Mouse (Mus musculus) v-Abl transformed pro-B cells (cell line): ENCODE data around the gene Tmem44.

Experiments
- in situ Hi-C, 2 experiments: fragments of 400-800 bp; cut with MboI; formaldehyde crosslinking; loops; one replicate each; pipeline ENCODE4 v1.15.1; 2025; ENCODE audit not compliant: unreplicated experiment in 2 of 2

The Tmem44 gene

GRCm38 (mm10) chr16:30505311-30506031, 45.2 kb downstream of the Tmem44 start:
- in situ Hi-C loops, result loop anchor here in 1 of 2 experiments (25.0 kb wide), 1 partner anchor 868 kb away; no protein-coding TSS in a partner anchor

GRCm38 (mm10) chr16:30504856-30505255, 45.8 kb downstream of the Tmem44 start:
- in situ Hi-C loops, result loop anchor here (5.0 to 25.0 kb wide), 3 partner anchors 58 to 868 kb away; no protein-coding TSS in a partner anchor

- in situ Hi-C loops, result loop anchor here (5.0 to 25.0 kb wide), 3 partner anchors 57 to 867 kb away; no protein-coding TSS in a partner anchor
These were observed 46.7 kb downstream of the Tmem44 start for GRCm38 (mm10) chr16:30503958-30504357.

DNA sequence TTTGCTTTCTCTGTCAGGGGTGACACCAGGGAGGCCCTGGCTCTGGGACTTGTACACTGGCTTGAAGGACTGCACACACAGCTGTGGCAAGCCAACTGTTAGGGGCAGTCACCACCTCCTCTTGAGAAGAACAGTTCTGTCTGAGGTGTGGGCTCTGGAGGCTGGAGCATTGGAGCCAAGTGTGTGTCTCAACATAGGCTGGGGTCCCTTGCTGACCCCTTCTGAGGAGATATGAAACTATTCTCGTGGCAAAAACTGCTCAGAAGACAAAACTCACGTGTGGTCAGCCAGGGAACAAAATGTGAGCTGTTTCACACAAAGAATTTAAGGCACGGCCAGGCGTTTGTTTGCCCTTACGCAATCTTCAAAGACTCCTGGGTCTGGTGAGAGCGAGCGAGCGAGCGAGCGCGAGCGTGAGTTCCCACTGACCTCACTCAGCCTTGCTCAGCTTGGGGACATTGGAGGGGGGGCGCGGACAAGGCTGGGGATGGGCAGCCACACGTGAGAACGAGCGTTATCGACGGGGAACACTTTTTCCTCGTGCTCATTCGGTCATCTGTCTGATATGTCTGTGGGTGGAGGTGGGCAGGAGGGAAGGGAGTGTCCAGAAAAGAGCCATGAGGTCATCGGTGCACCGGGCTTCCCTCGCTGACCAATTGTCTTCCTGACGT, 48.3 kb downstream of the Tmem44 start:
- in situ Hi-C loops, result loop anchor here (5.0 to 25.0 kb wide), 3 partner anchors 55 to 865 kb away; no protein-coding TSS in a partner anchor

GRCm38 (mm10) chr16:30501621-30502020, 49.0 kb downstream of the Tmem44 start:
- in situ Hi-C loops, result loop anchor here (5.0 to 25.0 kb wide), 3 partner anchors 54 to 864 kb away; no protein-coding TSS in a partner anchor

GRCm38 (mm10) chr16:30500223-30500622, 50.4 kb downstream of the Tmem44 start:
- in situ Hi-C loops, result loop anchor here (5.0 to 25.0 kb wide), 3 partner anchors 53 to 863 kb away; no protein-coding TSS in a partner anchor

DNA sequence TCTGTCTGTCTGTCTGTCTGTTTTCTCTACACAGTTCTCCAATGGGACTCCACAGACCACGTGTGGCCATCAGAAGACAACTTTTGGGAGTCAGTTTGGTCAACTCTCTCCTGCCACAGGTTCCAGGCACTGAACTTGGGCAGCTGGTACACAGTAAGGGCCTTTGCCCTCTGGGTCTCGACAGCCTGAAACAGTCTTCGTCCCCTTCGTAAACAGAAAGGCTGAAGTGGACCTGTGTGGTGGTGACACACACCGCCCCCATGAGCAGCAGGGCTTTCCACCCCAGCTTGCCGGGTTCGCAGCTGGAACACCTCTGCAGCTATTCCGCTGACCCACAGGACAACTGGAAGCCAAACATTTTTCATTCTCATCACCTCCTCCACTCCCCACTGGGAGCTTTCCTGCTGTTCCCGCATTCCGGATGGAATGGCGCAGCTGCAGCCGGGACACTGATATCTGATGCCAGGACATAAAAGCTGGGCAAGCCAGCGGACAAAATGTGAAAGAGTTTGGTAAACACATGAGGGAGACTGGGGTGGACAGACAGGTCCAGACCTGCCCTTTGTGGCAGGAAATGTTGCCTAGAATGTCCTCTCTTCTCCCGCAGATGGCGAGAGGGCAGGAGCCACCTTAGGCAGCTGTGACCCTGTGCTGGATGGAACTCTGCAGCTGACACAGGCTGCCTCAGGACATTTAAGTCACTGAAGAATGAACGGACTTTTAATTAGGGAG, 51.4 kb downstream of the Tmem44 start:
- in situ Hi-C loops, result no loop called here

DNA sequence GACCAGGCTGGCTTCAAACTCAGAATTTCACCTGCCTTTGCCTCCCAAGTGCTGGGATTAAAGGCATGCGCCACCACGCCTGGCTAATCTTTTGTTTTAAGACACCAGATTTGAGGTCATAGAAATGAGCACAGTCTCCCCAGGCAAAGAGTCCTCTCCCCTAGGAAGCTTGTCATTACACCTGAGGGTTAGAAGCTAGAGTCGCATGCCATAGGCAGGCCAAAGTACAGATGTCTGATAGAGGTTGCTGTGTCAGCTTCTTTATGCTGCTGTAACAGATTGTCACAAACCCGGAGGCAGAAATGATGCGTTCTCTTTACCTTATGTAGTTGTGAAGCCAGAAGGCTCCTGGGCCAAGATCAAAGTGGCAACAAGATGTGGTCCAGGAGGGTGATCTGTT, 53.3 kb downstream of the Tmem44 start:
- in situ Hi-C loops, result no loop called here

- in situ Hi-C loops, result no loop called here
These were observed 55.8 kb downstream of the Tmem44 start for GRCm38 (mm10) chr16:30494883-30495282.

DNA sequence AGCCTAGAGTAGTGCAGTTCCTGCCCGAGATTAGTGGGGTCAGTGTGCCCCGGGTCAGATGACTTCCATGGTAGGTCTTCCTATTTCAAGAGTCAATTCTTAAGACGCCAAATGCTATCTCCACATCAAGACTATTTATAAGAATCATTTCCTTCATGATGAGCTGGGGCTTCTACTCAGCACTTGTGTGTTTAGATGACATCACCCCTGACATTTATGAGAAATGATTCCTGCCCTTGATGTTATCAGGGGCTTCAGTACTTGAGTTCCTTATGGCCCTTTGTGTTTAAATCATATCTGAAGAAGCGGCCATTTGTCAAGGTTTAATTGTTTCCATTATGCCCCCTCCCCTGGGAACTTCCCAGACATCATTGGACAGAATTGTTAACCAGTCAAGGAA, 58.9 kb downstream of the Tmem44 start:
- in situ Hi-C loops, result no loop called here

- in situ Hi-C loops, result no loop called here
These were observed 59.9 kb downstream of the Tmem44 start for GRCm38 (mm10) chr16:30490791-30491190.

- in situ Hi-C loops, result no loop called here
These were observed 60.3 kb downstream of the Tmem44 start for GRCm38 (mm10) chr16:30490316-30490715.

DNA sequence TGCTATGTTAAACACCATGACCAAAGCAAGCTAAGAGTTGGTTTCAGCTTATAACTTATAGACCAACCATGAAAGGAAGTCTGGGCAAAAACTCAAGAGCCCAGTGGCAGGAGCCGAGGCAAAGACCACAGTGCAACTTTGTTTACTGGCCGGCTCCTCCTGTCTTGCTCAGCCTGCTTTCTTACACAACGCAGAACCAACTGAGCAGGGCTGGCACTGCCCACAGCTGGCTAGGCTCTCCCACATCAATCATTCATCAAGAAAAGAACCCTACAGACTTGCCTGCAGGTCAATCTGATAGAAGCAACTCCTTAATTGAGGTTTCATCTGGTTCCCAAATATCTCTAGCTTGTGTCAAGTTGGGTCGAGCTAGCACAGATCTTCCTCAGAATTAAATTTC, 61.0 kb downstream of the Tmem44 start:
- in situ Hi-C loops, result no loop called here

DNA sequence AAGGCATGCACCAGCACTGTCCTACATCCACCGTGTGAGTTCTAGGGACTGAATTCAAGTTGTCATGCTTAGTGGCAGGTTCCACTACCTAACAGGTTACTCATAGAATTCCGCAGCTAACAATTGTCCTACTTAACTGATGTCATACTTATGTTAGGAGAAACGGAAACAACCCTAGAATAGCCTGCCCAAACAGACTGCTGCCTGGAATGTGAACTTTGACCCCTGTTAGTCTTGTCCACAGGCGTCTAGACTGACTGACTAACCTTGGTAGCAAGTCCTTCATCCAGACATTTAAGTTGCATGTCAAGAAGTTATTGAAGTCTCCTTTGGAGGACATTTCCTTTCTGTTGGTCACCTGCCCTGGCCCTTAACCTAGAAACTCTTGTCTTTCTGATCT, 64.1 kb downstream of the Tmem44 start:
- in situ Hi-C loops, result no loop called here

DNA sequence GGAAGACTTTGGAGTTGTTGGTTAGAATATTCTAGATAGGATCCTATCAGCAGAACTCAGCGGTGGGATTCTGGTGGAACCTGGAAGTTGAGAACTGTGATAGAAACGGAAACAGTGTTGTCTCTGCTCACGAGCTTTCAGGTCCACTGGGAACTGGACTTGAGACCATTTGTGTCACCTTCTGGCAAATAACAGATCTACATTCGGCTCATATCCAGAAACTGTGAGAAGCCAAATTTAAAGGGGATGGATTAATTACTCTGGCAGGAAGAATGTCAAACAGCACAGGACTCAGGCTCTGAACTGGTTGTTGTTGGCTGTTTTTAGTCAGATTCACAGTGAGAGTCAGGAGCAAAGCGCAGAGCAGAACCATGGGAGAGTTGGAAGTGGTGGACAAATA, 72.9 kb downstream of the Tmem44 start:
- in situ Hi-C loops, result no loop called here

DNA sequence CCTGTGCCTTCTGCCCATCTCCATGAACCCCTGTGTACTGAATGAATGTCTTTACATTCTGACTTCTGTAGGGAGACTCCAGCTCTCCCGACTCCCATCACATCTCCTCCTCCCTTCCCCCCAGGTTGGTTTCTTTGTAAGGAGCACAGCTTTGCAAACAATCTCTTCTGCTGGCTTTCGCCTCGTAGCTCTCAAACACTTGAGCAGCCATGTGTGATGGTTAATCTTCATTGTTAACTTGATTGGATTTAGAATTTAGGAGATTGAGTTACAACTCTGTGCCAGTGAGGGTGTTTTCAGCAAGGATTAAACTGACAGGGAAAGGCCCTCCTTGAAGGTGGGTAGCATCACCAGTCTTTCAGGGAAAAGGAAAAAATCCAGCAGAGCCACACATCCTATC, 73.6 kb downstream of the Tmem44 start:
- in situ Hi-C loops, result no loop called here

DNA sequence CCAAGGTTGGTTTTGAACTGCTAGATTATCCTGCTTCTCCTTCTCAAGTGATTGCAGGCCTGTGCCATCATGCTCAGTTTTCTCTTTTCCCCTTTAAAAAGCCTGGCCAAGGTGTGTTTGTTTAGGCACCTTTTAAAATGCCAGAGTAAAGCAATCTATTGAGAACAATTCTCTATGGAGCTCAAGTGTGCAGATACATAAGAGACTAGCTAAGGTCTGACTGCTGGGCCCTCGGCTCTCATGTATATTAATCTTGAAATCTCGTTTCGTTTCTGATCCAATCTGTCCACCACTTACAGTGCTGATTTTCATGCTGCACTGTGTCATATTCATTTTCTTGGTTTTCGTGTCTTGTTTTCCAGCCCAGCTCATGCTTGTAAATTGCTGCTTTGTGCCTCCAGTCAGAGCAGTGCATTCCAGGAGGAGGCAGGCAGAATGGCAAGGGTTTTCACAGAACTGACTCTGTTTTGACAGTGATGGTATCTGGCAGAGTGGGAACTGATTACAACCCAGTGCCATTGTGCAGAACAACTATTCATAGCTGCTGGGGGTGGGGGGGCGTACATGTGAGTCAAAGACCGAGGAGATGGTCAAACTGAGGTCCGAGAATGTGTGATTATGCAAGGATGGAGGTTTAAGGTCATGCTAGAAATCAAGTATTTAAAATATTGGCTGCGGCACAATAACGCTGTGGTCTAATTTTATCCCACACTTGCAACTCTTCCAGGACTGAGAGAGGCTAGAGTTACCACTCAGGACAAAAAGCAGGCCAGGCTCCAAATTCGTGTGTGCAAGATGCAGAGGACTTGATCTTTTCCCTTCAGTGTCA, 74.8 kb downstream of the Tmem44 start:
- in situ Hi-C loops, result no loop called here

DNA sequence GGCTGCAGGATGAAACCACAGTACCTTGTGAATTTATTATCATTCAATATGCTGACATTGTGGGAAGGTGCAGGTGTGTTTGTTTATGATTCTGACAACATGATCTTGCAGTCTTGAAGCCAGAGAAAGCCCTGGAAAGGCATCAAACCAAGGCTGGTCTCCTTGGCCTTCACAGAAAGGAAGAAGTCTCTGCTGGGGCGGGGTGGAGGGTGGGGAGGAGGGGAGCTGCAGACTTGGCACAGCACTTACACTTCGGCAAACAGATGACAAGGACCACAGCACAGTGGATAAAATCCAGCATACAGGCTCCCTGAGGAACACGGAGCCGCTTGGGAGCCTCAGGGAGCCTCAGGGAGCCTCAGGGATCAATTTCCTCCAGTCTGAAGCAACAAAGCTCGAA, 78.2 kb downstream of the Tmem44 start:
- in situ Hi-C loops, result no loop called here

GRCm38 (mm10) chr16:30471912-30472311, 78.7 kb downstream of the Tmem44 start:
- in situ Hi-C loops, result no loop called here

DNA sequence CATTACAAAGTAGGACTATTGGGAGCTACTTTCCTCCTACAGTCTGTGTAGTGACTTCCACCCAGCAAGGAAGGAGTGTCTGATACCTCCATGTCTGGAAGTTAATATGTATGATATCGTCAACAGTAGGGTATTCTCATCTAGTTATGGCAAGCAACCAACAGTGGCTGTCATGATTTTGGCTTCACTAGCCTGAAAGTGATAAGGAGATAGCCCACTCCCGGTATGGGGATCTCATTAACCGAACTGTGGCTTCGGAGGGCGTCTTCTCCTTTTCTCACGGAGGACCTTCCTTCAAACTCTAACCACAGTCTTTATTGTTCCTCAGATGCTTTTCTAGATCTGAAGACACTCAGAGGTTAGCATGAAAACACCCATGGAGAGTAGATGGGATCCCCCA, 81.7 kb downstream of the Tmem44 start:
- in situ Hi-C loops, result no loop called here
